Mouse (Mus musculus) adrenal gland, postnatal 14 days (tissue): ENCODE results near the gene Gm16181. TPM values are rescaled to one million over a fixed set of nuclear protein-coding genes. Genes with fewer than 3 reads are reported as not detected.
"Not testable (repeated sequence)": the region's sequence is repeated elsewhere in the genome, so short reads cannot be mapped to it uniquely, and the experiment has no call there.

Experiments
- DNase-seq: peaks from one replicate; pipeline ENCODE4 v3.0.0; 2021; ENCODE audit warnings: mixed read lengths
- total RNA-seq: library from RNA; stranded (reverse); gene quantifications from 2 replicates; pipeline ENCODE4 v1.2.3, GENCODE M21; 2021

Gm16181 gene
- total RNA-seq, 1 experiment from 2014 or later = 0.67 TPM

DNA sequence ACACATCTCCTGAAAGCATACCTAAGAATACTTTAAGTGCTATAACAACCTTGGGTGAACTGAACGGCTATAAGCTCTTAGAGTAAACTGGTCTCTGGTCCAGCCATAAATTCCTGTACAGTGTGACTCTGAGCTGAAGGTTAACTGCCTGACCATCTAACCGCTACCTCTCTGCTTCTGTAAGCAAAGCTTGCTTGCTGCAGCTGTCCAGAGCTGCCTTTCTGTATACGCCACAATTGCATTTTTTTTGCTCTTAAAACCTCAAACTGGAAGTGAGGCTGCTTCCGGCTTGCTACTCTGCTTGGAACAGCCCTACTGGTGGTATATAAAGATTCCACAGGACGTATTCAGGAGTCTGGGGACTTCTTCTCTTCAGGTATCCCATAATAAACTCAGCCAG, 12.0 kb downstream of the Gm16181 start:
- no peak for DNase-seq

DNA sequence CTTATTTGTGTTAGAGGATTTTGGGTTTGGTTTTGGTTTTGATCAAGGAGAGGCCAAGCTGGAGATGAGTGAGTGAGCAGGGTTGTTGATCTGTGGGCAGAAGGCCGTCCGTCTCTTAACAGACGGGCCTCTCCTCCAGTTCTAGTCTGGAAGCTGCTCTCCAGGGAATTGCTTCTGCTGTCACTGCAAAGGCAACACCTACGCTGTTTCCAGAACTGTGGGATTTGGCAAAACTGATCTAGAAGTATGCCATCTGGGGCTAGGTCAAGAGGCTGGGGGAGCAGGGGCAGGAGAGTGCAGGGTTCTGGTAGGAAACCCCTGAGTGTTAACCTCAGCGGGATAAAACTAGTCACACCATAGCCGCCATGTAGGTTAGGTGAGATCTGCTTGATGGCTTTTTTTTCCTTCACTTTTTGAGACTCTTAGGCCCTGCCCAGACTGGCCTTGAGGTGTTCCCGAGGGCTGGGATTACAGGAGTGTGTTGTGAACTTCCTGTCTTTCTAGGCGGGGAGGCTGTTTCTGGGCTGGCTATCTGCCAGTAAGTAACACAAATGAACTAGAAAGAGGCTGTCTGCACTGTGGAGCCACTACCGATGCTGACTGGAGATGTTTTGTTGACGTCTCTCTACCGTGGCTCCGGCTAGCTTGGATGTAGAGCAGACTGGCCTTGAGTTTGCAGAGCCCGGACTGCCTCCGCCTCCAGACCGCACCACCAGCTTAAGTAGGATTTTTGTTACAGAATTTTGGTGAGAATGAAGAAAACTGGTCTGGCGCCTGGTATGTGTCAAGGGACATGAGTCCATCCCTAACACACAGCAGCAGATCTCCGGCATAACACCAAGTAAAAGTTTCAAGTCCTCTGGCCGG, 12.7 kb downstream of the Gm16181 start, which contains the start of gene Atp6v1g2:
Gene Atp6v1g2 (plus strand): TSS at position 547 of the 867 bp plus-strand sequence.
- peak; percentile 53 for DNase-seq

DNA sequence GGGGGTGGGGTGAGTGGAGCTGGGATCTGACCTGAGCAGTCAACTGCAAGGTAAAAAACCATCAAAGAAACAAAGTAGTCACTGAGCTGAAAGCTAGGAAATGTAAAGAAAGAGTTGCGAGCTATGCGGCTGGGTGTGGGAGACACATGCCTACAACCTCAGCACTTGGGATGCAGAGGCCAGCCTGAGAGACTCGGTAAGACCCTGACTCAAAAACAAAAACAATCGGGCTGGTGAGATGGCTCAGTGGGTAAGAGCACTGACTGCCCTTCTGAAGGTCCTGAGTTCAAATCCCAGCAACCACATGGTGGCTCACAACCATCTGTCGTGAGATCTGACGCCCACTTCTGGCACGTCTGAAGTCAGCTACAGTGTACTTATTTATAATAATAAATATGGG, 13.5 kb downstream of the Gm16181 start:
- not testable (repeated sequence) for DNase-seq

DNA sequence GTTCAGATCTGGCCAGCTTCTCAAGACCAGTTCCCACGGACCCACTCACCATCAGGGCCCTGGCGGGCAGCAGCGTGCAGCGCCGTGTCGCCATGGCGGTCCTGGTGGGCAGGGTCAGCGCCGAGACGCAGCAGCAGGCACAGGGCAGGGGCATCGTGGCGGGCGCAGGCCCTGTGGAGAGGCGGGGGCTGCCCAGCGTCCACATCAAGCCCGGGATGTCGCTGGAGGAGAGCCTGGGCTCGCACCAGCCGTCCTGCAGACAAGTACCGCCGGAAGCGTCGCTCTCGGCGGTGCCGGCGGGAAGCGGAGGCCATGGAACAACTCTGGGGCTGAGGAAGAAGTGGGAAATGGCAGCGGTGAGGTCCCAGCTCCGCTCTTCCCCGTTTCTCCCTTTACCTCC, 14.3 kb downstream of the Gm16181 start:
- peak; percentile 67 for DNase-seq

DNA sequence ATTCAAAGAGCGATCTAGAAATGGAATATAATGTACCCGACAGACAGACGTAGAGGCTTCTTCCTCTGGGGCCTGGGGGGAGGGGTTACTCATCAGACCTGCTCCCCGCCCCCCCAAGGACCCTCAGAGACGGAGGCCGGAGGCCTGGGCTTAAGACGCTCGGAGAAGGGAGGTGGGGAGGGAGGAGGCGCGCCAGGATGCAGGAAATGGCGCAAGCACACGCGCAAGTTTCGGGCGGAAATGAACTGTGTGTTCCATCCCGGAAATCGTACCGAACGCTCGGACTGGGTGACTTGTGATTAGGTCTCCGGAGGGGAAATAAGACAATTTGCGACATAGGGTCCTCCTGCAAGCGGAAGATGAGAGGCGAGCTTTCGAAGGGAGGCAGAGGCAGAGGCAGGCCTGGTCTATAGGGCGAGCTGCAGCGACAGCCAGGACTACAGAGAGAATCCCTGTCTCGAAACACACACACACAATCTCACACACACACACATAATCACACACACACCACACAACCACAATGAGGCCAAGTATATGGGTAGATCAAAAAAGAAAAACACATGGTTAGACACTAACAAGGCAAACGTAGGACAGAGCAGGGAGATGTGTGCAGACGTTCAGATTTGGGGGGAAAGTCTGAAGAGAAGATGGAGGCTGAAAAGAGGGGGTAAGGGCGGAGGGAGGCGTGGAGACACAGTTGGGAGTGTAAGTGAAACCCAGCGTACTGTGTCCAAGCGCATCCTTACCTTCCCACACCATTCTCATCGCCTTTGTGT, 15.2 kb downstream of the Gm16181 start, which contains the start of gene Nfkbil1:
Gene Nfkbil1 (minus strand): TSS at position 179 of the 776 bp plus-strand sequence.
- peak; percentile 95 for DNase-seq

DNA sequence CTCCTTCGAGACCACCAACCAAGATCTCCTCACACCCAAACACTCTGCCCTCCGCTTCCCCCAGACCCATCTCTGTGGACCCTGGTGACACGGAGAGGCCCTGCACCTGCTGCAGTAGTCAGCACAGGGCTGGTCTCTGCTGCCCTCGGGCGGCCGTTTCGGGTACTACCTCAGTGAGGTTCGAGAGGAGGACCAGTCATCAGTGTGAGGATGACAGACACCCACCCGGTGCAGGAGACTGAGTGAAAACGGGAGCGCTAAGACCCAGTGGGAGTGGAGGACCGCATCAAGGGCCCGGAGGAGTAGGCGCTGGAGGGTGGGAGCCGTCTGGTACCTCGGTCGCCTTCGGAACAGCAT, 15.7 kb downstream of the Gm16181 start:
- DNase-seq = peak; percentile 98

DNA sequence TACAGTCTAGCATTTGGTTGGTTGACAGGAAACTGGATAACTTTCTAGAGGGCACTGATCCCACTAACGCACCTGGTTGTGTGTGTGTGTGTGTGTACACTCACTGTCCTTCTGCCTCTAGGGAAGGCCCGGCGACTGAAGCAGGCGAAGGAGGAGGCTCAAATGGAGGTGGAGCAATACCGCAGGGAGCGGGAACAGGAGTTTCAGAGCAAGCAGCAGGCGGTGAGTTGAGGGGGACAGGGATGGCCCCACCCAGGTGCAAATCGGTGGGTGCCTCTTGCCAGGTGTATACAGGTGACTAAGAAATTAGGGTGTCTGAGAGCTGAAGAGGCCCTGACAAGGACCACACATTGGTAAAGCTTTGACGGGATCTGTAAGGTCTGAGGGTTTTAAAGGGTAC, 16.4 kb downstream of the Gm16181 start:
- no peak for DNase-seq

DNA sequence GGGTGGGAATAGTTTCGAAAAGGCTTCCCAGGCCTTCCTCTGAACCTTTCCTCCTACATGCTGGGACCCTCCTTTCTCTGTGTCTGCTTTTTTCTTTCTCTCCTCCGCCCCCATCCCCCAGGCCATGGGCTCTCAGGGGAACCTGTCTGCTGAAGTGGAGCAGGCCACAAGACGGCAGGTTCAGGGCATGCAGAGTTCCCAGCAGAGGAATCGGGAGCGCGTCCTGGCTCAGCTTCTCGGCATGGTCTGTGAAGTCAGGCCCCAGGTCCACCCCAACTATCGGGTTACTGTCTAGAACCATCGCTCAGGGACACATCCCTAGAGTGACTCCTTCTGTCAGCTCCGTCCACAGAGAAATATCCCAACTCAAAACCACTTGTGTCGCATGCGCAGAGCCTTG, 16.9 kb downstream of the Gm16181 start:
- DNase-seq = no peak

DNA sequence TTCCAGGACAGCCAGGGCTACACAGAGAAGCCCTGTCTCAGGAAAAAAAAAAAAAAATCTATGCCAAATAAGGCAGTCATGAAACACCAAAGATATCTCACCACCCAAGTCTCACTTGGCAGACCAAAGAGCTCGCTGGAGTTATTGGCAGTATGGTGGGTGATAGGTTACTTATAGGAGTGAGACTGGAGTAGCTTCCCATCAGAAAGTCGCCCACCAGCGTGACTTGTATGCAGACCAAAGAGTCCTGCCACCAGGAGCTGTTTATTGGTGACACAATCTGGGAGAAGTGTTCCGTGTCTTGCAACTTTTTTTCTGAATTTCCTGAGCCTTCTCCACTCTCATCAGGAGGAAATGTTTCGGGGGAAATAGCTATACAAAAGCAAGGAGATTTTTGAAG, 19.1 kb downstream of the Gm16181 start:
- no peak for DNase-seq

DNA sequence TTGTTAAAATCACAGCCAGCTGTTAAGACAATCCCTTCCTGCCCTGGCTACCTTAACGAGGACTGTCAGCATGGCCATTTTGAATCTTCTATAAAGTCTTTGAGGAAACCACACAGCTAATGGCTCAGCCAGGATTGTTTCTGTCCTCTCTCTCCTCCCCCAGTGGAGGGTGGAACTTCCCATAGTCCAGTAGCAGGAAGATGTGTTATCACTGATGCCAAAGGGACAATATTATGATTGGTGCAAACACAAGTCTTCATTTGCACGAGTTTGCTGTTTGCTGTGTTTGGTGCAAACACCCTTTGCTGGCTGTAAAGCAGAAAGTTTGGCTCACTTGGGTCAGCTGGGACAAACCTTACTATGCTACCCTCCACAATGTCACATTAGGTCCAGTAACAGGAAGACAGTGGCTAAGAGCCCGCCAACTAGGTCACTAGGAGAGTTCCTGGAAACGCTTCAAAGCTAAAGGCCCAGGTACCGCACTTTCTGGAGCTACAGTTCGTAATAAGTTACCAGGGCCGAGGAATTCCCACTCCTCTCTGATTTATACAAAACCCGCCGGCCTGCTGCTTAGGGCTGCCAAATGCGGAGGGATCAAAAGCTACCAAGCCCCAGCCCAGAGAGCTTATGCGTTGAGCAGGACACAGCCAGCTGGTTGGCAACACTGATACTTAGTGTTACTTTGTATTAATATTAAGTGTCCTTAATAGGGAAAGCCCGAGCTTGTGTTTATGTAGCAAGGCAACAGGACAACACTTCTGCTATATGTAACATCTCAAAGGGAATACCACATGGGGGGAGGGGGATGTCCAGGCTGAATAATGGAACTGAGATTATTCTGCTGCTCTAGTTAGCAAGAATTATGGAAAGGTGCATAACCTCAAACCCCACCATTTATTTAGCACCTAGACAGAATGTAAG, 20.0 kb downstream of the Gm16181 start:
- DNase-seq = peak; percentile 43

DNA sequence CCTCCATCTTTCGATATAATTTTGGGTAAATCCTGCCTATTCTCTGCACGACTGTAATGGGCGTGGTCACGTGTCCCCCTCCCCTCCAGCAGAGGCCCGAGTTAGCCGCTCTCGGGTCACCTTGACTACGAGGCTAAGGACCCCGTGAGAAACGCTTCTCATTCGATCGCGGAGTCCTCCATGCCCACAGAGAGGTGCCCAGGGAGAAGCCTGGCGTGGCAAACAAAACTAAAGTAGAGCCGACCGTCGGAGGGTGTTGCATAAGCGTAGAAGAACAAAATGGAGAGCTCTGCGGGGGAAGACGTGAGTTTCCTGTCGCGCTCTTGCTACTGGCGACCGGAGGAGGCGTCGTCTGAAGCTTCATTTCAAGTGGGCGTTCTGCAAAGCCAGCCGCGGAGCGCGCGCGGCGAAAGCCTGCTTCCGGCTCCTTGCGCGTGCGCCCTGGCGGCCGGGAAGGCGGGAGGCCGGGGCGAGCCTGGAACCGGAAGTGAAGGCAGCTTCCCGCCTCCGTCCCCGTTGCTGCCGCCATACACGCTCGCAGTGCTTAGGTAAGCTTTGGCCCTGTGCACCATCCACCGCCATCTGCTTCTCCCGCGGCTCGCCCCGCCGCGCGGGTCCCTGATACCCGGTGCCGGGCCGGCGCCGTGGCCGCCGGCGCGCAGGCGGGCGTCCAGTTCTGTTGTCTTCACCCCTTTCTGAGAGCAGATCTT, 20.8 kb downstream of the Gm16181 start, which contains the start of gene Ddx39b:
Gene Ddx39b (plus strand): TSS at position 442 of the 710 bp plus-strand sequence.
- DNase-seq = peak; percentile 98

DNA sequence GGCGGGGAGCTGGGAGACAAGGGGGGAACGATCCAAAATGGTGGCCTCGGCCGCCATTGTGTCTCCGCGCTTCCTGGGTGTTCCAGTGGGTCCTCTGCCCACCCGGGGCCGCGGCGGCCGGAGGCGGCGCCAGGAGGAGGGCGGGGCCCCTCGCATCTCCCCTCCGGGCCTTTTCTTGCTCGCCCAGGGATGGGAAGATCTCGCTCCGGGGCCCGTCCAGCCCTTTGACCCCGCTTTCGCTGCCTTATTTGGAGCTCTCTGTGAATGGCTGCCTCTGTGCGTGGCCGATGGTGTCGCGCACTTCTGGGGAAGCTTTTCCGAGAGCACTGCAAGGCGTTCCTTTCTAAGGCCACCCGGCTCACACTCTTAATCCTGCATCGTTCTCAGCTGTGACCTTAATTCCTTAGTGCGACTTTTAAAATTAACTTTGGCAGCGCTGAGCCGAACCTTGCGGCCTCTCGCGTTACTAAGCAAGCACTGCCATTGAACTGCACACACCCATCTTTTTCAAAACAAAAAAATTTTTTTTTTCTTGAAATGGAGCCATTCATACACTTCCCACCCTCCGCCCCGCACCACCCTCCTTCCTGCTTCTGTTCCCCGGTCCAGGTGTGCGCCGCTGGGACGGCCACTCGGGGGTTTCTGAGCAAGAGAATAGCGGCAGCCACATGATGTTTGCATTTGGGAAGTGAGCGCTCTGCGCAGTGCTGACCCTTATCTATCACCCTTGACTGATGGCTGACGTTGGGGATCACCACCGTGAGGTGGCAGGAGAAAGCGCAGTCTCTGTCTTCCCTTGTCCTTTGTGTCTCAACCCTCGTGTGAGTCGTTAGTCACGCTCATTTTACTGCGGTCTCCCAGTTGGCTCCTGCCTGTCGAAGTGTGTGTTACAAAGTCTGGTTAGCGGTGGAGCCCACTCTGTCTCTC, 21.6 kb downstream of the Gm16181 start:
- DNase-seq = peak; percentile 82

DNA sequence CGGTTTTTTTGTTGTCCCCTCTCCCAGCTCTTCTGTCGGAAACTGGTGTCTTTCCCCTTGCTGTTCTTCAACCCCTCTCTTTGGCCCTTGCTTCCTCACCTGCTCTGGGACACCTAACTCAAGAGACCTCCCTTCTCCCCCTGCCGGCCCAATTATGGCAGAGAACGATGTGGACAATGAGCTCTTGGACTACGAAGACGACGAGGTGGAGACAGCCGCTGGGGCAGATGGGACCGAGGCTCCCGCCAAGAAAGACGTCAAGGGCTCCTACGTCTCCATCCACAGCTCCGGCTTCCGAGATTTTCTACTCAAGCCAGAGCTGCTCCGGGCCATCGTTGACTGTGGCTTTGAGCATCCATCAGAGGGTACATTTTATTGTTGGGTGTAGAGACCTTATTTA, 22.5 kb downstream of the Gm16181 start:
- peak; percentile 64 for DNase-seq

DNA sequence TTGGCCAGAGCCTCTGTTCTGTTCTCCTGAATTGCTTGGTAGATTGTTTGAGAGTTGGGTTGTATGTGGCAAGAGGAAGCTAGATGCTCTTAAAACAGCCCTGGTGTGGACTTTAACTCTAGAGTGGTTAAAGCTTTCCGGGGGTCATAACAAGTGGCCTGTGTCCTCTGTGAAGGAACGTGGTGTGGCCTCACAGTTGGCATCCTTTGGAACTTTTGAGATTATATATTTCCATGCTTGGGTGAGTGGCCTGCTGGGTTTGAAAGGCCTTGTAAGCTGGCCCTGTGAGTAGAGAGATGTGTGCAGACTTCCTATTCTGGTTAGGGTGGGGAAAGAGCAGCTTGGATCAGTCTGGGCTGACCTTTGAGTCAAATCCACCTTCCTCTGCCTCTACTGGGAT, 24.4 kb downstream of the Gm16181 start:
- DNase-seq = no peak

DNA sequence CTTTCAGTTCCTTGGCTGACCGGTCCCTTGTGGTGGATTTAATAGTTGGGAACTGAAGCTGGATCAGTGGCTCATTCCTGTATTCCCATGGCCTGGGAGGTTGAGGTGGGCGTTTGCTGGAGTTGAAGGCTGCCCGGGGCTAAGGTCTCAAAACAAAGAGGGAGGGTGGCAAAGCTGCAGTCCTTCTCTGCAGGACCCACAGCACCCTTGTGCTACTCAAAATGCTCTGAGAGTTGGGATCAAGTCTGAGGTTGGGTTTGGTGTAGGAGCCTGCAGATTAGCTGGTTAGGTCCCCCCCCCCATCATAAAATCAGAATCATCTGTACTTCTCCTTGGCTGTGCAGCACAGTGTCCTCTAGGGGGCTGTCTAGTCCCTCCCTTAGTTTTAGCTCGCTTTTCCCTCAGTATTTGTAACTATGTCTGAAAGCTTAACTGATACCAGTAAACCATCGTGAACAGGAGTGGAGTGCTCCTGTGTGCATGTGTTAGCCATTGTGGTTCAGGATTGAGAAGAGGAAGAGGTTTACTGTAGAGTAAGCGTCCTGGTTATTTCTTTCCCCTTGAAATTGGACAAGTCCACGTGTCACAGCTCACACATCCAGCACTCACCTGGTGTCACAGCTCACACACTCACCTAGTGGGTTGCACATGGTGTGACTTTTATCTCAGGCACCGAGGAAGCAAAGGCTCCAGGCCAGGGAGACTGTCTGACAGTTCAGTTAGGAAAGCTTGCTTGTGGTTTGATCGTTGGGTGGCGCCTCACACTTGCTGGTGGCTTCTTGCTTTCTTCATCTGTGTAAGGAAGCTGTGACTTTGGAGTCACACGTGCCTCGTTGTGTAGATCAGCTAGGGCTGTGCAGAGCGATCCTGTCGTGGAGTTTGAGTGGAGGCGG, 25.3 kb downstream of the Gm16181 start:
- DNase-seq = peak; percentile 44

DNA sequence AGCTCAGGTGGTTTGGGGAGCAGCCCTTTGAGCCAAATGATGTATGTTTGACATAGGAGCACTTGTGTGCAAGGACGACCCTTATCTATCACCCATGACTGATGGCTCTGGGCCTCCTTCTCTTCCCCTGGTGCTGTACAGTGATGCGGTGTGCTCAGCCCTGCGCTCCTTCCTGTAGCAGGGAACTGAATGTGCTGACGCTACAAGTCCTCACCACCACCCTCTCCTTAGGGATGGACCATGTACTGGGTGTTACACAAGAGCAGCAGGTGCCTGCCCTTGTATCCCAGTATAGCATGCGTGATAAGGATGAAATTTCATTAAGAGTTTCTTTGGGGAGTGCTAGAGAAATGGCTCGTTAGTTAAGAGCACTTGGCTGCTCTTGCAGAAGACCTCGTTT, 26.5 kb downstream of the Gm16181 start:
- DNase-seq = no peak

DNA sequence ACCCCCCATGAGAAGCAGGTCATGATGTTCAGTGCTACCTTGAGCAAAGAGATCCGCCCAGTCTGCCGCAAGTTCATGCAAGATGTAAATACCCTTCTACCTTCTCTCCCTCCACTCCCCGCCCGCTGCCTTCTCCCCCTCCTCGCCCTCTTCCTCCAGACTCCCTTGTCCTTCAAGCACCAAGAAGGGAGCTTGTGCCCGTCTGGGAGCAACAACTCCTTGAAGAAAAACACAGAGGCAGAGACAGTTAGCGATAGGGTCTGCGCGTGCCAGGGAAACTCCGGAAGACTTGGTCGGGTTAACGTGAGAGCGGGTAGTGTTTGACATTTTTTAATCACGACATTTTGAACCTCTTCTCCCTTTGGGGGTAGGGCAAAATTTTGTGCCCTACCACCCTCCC, 28.4 kb downstream of the Gm16181 start:
- no peak for DNase-seq

DNA sequence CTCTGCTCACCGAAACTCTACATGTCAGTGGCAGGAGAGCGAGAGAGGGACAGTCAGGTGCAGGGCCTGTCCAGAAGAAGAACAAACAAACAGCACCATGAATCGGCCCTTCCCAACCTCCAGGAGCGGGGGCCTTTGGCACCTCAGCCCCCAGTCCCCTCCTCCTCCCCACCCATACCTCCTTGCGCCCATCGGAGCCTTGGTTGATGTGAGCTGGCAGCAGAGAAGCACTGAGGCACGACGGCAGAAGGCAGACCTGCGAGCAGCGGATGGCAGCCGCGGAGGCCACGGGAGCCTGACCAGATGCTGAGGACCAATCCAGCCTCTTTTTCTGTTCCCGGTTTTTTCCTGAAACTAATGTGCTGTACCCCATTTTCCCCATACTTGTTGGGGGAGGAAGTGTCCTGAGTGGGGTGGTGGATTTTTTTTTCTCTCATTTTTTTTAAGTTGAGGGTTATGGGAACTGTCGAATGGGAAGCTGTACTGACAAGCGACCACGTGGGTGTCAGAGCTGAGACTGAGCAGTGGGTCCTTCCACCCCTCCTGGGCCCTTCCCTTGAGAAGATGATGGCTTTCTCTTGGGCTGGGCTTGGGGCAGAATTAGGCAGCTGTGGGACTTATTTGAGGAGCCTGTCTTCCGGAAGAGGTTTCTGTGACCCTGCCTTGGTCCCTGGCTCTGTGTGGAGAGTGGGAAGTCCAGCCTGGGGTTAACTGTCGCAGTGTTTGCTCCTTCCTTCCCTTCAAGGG, 29.0 kb downstream of the Gm16181 start:
- DNase-seq = no peak
